Mouse (Mus musculus) adrenal gland, postnatal 25 days (tissue): ENCODE results near the gene Ppp1r10. TPM values are rescaled to one million over a fixed set of nuclear protein-coding genes. Genes with fewer than 3 reads are reported as not detected.
A peak's percentile ranks its signal among the peaks of the same experiment; 100 is the strongest.

Experiments used
- DNase-seq: peaks from one replicate; pipeline ENCODE4 v3.0.0; 2021; ENCODE audit warnings: mixed read lengths
- long read RNA-seq: library from polyadenylated mRNA; stranded (forward); transcript quantifications from one replicate; pipeline ENCODE4 v2.0.0, GENCODE M21; 2021
- total RNA-seq: library from RNA; stranded (reverse); gene quantifications from 2 replicates; pipeline ENCODE4 v1.2.3, GENCODE M21; 2021

The Ppp1r10 gene
- total RNA-seq: 85.0 and 88.1 TPM in 2 replicates
- long read RNA-seq, transcript Ppp1r10-204 (2 exons, 1,385 nt): major isoform, 6 of 38 reads
- long read RNA-seq, partial matches to known transcripts: 24 of 38 reads
- long read RNA-seq, other reads (novel, unspliced or antisense): 7 of 38 reads

DNA sequence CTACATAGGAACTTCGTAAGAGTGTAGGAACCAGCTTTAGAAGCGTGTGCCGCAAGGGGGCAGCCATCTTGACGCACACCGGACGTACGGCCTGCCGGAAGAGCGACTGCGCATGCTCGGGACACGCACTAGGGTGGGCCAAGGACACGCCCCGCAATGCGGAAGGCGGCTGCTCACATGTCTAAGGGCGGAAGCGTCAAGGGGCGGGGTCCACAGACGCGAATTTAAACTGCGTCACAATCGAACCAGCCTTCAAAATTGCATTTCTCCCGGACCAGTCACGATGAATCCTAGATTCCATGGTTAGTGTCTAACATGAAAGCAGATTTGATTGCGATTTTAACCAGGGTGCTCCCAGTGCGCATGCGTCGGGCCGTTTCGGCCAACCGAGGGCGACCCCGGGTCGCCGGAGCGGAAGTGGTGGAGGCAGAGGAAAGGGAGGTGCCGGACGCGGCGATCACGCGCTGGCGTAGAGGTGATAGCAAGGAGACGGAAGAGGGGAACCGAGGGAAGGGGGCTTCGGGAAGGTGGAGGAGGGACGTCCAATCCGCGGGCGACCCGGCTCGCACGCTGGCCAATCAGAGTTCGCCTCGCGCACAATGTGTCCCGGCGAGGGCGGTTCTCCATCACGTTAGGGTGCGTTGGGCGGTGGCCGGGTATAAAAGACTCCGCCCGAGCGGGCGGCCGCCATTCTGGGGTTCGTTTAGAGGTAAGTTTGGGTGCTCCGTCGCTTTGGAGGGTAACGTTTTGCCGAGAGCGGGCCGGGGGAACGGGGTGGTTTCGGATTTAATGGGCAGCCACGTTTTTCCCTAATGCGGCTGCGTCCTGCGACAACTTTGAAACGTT is at the start of gene Ppp1r10, which contains the start of gene Mrps18b:
Gene Ppp1r10, plus strand, starts transcription at position 138 of the 846 bp plus-strand sequence.
Gene Mrps18b, minus strand, starts transcription at position 93 of the 846 bp plus-strand sequence.
- DNase-seq: peak; percentile 98

DNA sequence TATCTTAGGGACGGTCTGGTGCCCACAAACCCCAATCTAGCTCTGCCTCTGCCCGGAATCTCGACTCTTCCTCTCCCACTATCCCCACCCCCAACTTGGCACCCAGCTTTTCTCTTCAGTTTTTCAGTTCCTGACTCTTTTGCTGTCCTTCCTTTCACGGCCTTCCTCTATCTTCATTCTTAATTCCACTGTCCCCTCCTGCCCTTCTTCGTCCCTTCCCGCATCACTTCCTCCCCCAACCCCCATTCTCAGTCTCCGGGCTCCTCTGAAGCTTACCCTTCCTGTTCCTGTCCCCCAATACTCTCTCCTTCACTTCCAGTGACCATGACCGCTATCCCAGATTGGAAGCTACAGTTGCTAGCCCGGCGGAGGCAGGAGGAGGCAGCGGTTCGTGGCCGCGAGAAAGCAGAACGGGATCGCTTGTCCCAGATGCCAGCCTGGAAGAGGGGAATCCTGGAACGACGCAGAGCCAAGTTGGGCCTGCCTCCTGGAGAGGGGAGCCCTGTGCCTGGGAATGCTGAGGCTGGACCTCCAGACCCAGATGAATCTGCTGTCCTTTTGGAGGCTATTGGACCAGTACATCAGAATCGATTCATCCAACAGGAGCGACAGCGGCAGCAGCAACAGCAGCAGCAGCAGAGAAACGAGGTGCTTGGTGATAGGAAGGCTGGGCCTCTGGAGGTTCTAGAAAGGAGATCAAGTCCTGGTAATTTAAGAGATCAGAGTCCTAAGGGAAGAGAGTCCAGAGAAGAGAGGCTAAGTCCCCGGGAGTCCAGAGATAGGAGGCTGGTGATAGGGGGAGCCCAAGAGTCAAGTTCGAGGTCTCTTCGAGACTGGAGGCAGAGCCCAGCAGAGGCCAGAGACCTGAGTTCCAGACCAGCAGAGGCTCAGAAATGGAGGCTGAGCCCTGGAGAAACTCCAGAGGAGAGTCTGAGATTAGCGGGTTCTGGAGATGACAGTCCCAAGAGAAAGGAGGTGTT is 49.0 kb upstream of the Ppp1r10 start:
- peak; percentile 44 for DNase-seq

- no peak for DNase-seq
Measured at GRCm38 (mm10) chr17:35868165-35868820, 47.9 kb upstream of the Ppp1r10 start.

GRCm38 (mm10) chr17:35868961-35869345 is 47.3 kb upstream of the Ppp1r10 start:
- no peak for DNase-seq

DNA sequence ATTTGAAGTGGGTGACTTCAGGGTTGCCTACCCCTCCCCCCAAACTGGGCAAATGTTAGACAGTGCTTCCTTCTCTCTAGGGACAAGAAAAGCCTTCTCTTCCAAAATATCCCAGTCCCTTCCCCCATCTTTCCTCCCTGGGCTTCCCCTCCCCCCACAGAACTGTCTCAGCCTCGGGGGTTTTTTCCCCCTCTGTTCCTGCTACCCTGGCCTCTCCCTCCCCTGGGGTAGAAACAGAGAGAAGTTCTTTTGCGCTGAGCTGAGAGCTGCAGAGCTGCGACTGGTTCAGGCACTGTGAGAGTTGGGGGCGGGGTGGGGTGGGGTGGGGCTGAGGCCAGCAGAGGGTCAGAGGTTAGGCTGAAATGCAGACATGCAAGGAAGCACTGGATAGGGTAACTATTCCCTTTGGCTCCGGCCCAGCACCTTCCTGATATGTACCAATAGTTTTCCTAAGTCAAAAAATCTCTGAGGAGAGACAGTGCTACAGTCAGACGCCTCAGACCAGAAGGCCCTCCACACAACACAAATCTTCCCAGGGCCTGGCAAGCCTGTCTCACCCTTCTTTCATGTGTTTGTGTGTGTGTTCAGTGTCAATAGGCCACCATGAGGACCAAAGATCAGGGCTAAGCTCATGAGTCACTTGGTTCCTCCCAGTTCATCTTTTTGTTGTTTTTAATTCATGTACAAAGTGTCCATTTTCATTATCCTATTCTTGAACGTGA is 46.7 kb upstream of the Ppp1r10 start:
- peak; percentile 57 for DNase-seq

DNA sequence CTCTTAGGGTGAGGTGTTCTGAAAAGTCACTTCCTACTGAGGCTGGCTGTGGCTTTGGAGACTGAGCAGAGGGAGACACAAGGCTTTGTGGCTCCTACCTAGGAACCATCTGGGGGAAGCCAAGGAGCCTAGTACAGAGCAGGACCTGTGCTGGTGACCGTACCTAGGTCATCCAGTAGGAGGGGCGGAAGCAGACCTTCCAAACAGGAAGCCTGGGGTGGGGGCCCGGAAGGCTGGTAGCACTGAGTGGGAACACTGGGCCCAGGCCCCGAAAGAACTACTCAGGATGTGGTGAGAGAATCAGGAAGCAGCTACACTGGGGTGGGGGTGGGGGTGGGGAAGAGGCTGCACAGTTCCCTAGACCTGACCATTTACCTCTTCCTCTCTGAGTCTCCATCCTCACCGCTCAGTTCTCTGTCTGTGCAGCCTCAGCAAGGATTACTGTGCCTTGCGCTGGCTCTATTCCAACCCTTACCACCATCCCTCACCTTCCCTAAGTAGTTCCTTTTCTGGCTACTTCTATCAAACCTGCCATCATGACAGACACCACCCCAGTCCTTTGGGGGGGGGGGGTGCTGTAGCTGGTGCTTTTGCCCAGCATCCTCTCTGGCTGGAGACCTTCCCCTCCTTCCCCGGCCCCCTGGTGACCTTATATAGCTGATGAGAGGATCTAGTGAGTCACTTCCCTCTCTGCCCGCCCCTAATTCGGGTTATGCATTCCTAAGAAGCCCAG is 45.9 kb upstream of the Ppp1r10 start:
- peak; percentile 62 for DNase-seq

- no peak for DNase-seq
Measured at GRCm38 (mm10) chr17:35870884-35871696, 45.1 kb upstream of the Ppp1r10 start.

DNA sequence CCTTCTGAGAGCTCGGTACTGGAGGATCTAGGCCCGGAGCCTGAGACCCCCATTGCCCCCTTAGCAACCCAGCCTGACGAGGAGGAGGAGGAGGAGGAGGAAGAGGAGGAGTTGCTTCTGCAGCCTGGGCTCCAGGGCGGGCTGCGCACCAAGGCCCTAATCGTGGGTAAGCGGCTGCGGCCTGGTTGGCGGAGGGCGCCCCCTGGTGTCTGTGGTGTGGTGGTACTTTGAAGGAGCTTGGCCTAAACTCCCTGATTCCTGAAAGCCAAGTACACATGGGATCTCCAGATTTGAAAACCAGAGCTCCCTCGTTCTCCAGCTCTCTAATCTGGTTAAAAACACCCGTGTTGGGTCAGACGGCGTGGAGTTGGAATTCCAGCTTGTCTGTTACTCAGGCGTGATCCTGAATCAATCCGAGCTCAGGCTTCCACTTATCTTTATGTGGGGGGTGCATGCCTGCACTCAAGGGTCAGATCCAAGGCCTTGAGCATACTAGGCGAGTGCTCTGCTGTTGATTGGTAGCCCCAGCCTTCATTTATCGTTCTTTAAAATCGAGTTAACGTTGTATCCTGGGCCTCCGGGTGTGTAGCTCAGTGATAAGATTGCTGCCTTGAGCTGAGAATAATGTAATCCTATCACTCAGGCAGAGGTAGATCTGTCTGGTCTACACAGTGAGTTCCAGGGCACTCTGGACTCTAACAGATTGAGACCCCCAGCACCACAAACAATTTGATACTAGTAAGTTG is 42.3 kb upstream of the Ppp1r10 start:
- DNase-seq: peak; percentile 94

GRCm38 (mm10) chr17:35874721-35875120 is 41.5 kb upstream of the Ppp1r10 start:
- no peak for DNase-seq

DNA sequence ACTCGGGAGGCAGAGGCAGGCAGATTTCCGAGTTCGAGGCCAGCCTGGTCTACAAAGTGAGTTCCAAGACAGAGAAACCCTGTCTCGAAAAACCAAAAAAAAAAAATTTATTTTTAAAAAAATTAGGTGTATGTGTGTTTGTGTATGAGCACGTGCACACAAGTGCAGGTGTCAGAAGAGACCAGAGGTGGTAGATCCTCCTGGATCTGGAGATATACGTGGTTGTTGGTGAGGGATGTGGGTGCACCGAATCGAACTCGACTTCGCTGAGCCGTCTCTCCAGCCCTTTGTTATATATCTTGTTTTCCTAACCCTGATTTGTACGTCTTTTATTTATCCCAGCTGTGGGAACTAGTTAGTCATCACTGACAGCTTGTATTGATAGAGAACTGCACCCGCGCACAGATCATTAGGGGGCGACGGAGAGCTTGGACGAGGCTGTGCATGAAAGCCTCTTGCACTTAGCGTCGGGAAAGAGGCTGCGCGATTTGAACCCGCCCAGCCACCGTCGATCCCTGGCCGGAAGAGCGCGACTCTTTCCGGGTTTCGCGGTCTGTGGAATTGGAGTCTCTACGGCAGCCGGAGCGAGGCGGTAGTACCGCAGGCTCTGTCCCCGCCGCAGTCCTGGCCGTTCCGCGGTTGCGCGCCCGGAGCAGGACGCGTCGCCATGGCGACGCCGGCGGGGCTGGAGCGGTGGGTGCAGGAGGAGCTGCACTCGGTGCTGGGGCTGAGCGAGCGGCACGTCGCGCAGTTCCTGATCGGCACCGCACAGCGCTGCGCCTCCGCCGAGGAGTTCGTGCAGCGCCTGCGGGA is 36.8 kb upstream of the Ppp1r10 start, which contains the start of gene Dhx16:
Gene Dhx16, plus strand, starts transcription at position 575 of the 813 bp plus-strand sequence.
- peak; percentile 95 for DNase-seq

DNA sequence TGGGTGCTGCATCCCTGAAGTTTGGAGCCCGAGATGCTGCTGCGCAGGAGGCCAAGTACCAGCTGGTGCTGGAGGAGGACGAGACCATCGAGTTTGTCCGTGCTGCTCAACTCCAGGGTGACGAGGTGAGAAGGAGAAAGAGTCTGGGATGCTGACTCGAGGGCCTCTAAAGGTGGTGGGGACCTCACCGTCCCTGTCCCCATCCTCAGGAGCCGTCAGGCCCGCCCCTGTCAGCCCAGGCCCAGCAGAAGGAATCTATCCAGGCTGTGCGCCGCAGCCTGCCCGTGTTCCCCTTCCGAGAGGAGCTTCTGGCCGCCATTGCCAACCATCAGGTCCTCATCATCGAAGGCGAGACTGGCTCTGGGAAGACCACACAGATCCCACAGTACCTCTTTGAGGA is 33.3 kb upstream of the Ppp1r10 start:
- DNase-seq: no peak

GRCm38 (mm10) chr17:35883777-35884176 is 32.5 kb upstream of the Ppp1r10 start:
- DNase-seq: no peak

- DNase-seq: no peak
Measured at GRCm38 (mm10) chr17:35887725-35888124, 28.5 kb upstream of the Ppp1r10 start.

GRCm38 (mm10) chr17:35896781-35897643 is 19.2 kb upstream of the Ppp1r10 start, which contains the start of gene 2310061I04Rik:
Gene 2310061I04Rik, minus strand, starts transcription at chr17:35897431.
- peak; percentile 93 for DNase-seq

DNA sequence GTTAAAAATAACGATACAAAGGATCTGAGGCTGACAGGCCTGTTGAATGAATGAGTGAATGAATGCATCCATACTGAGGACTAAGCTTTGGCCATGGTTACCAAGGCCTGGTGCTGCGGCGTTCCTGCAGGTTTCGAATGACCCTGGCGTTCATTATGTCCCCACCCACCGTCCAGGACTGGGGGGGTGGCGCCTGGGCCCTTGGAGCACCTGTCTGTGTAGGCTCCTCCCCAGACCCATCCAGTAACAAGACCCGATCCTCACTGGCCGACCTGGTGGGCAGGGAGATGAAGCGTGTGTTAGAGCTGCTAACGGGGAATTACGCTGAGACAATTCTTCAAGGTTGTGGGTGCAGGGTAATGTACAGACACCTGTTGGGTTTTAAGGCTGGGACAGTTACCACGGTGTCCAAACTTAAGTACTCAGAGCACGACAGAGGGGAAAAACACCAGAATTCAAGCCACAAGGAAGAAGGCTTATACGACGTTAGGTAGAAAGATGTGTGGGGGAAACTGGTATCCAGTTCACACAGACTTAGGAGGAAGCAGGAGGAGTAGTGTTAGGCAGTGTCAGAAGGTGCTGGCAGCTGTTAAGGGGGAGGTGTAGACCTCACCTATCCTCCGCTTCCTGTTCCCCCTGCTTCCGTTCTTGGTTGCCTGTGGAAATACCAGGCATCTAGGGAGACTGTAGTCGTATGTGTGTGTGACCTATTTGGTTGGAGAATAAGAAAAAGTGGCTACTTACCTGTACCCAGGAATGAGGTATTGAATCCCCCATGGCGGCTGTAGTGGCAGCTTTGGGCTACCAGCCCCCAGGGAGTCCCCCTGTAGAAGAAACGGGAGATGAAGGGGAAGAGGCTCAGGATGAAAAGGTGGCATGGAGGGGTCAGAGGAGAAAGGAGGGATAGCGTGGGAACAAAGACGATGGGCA is 18.3 kb upstream of the Ppp1r10 start:
- DNase-seq: no peak

DNA sequence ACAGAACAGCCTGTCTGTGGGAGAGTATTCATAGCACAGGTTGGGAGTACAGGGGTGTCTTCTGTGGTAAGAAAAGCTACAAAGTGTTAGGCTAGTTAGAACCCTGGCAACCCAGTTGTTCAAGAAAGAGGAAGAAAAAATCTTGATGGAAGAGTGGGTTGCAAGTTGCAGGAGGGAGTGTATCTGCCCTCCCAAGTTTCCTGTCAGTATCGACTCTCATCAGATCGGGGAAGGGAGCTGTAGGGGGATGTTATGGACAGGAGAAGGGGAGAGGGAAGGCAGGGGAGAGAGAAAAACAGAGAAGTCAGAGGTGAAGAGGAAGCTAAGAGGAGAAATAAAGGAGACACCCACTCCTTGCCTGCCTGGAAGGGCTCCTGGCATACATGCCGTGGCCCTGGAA is 15.6 kb upstream of the Ppp1r10 start:
- DNase-seq: no peak
